Mouse (Mus musculus): ENCODE results near the gene Hes7. TPM values are rescaled to one million over a fixed set of nuclear protein-coding genes. Genes with fewer than 3 reads are reported as not detected.

The Hes7 gene
- polyA plus RNA-seq (2015; fragmentation: Nextera tagmentation; extraction: Ambion mirVana) = 1.8 and 2.1 TPM in 2 replicates

DNA sequence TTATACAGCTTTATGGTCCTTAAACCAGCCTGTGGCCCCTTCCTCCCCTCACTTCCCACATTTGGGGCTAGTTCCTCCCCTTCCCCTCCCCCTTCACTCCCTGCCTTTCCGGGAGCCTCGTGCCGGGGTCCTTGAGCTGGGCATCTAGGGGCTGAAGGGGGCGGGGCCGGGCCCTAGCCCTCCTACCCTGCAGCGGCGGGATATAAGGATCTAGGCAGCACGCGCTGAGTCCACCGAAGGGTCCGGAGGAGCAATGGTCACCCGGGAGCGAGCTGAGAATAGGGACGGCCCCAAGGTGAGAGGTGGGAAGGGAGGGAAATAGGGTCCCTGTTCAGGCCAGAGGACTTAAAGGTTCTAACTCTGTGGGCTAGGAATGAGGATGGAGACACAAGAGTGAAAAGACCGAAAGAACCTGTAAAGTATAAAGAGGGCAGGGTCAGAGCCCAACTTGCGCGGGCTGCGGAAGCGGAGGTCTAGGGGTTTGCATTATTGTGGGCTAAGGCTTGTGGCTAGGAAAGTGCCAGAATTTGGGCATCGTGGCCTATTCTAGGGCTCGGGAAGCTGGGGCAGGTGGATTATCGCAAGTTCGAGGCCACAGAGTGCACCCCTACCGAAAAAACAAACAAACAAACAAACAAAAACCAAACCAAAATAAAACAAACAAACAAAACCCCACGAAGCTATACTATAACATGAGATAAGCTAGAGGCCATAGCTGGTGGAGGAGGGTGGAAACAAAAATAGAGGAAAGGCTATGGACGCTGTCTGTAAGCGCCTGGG lies at the start of gene Hes7:
Gene Hes7 (plus strand): TSS at position 184 of the 780 bp plus-strand sequence.

DNA sequence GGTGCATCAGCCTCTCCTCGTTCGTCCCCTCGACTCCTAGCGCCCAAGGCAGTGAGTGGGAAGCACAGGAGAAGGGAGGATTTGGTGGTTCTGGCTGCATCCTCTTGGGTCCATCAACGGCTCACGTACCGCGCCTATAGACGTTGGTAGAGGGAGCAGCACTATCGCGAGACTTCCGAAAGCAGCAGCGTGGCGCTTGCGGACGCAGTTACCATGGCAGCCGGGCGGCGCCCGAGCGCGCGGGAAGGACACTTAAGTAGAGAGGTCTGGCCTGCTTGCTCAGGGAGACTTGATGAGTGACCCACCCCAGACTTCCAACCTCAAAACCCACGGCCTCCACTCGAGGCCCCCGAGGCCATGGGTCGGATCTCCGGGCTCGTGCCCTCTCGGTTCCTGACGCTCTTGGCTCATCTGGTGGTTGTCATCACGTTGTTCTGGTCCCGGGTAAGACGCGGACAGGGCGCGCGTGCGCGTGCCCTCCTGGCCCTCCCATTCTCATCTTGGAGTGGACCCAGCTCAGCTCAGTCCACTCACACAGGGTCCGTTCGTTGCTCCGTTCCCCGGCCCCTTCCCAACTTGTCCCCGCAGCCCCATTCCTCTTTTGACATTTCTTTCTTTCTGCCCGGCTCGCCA lies 49.5 kb upstream of the Hes7 start, which contains the start of gene Tmem107:
Gene Tmem107 (plus strand): TSS at position 217 of the 633 bp plus-strand sequence.

DNA sequence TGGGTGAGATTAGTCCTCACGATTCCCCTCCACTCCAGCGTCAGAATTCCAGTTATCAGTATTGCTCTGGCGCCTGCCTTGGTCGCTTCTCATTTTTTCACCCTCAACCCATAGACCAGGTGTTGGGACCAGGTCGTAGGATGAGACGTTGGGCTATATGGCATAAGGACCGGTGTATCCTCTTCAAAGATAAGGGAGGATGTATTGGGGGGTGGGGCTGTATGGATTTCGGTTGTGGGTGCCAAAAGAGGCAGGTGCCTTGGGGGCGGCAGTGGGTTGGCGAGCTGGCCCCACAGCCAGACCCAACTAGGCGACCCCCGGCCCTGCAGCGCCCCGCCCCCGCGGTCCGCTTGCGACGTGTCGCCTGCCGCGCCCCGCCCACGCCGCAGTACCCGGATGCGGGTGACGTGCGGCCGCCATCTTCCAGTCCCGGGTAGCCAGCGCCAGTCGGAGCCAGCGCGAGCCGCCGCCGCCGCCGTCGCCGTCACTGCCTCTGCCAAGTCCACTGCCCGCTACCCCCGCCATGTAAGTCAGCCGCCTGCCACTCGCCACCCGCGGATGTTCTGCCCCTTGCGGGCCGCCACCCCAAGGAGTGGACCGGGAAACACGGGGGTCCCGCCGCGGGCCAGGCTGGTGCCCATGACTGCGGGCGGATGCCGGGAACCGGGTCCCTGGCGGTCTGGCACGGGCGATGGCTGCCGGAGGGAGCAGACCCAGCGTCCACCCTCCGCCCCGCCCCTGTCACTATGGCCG lies 31.9 kb upstream of the Hes7 start, which contains the start of gene Vamp2:
Gene Vamp2 (plus strand): TSS at position 388 of the 753 bp plus-strand sequence.

GRCm38 (mm10) chr11:69094697-69095429 lies 25.3 kb upstream of the Hes7 start, which contains the start of gene Per1:
Per1 (plus strand) TSS chr11:69095217.

GRCm38 (mm10) chr11:69122336-69122951 lies 2.2 kb downstream of the Hes7 start, which contains the start of gene 9130213A22Rik:
9130213A22Rik (minus strand) TSS chr11:69122589.

DNA sequence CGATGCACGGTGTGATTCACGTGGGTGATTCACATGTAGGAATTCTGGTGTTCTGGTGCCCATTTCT lies 5.5 kb downstream of the Hes7 start, which contains the start of gene Aloxe3:
Gene Aloxe3 (plus strand): TSS at position 45 of the 67 bp plus-strand sequence.

DNA sequence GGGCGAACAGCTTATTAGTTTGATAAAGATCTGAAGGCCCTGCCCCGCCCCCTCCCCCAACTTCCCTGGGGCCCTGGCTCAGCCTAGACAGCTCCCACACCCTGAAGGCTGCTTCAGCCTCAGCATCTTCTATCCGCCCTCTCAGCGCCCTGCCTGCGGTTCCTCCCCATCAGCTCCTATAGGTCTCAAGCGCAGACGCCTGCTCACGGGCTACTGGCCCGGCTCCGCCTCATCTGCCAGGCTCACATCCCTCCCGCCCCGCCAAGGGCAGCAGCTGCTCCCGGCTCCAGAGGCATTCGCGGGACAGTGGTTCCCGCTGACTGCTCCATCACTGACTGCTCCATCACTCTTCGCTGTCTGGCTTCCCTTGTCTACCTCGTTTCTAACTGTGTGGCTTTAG lies 36.6 kb downstream of the Hes7 start, which contains the start of gene Alox12b:
Gene Alox12b (plus strand): TSS at position 190 of the 400 bp plus-strand sequence.

Other genes starting within 250 kb of the Hes7 start
- gene Ndel1, start 248.5 kb upstream of the Hes7 start, polyA plus RNA-seq (2015; fragmentation: Nextera tagmentation; extraction: Ambion mirVana) = 103 and 108 TPM in 2 replicates
- not detected in 2 replicates for gene Rnf222, start 231.9 kb upstream of the Hes7 start, polyA plus RNA-seq (2015; fragmentation: Nextera tagmentation; extraction: Ambion mirVana)
- 568 and 632 TPM in 2 replicates for gene Rpl26, start 218.8 kb upstream of the Hes7 start, polyA plus RNA-seq (2015; fragmentation: Nextera tagmentation; extraction: Ambion mirVana)
- gene Odf4, start 193.3 kb upstream of the Hes7 start, polyA plus RNA-seq (2015; fragmentation: Nextera tagmentation; extraction: Ambion mirVana) = 0.43 and 1.0 TPM in 2 replicates
- gene Arhgef15, start 162.9 kb upstream of the Hes7 start, polyA plus RNA-seq (2015; fragmentation: Nextera tagmentation; extraction: Ambion mirVana) = 23.3 and 25.5 TPM in 2 replicates
- gene Slc25a35, start 152.3 kb upstream of the Hes7 start, polyA plus RNA-seq (2015; fragmentation: Nextera tagmentation; extraction: Ambion mirVana) = 3.4 and 3.6 TPM in 2 replicates
- 28.4 and 30.6 TPM in 2 replicates for gene Rangrf, start 145.2 kb upstream of the Hes7 start, polyA plus RNA-seq (2015; fragmentation: Nextera tagmentation; extraction: Ambion mirVana)
- gene Pfas, start 111.9 kb upstream of the Hes7 start, polyA plus RNA-seq (2015; fragmentation: Nextera tagmentation; extraction: Ambion mirVana) = 14.4 and 15.8 TPM in 2 replicates
- gene Ctc1, start 104.5 kb upstream of the Hes7 start, polyA plus RNA-seq (2015; fragmentation: Nextera tagmentation; extraction: Ambion mirVana) = 36.9 and 43.6 TPM in 2 replicates
- 7.9 and 8.5 TPM in 2 replicates for gene Aurkb, start 74.8 kb upstream of the Hes7 start, polyA plus RNA-seq (2015; fragmentation: Nextera tagmentation; extraction: Ambion mirVana)
- 30.3 and 31.4 TPM in 2 replicates for gene Borcs6, start 60.7 kb upstream of the Hes7 start, polyA plus RNA-seq (2015; fragmentation: Nextera tagmentation; extraction: Ambion mirVana)
- gene Tmem107, start 49.6 kb upstream of the Hes7 start, polyA plus RNA-seq (2015; fragmentation: Nextera tagmentation; extraction: Ambion mirVana) = 30.0 and 35.1 TPM in 2 replicates
- gene Vamp2, start 31.9 kb upstream of the Hes7 start, polyA plus RNA-seq (2015; fragmentation: Nextera tagmentation; extraction: Ambion mirVana) = 425 and 492 TPM in 2 replicates
- gene Per1, start 25.2 kb upstream of the Hes7 start, polyA plus RNA-seq (2015; fragmentation: Nextera tagmentation; extraction: Ambion mirVana) = 7.1 and 10.1 TPM in 2 replicates
- 1.3 and 1.4 TPM in 2 replicates for gene 9130213A22Rik, start 2.2 kb downstream of the Hes7 start, polyA plus RNA-seq (2015; fragmentation: Nextera tagmentation; extraction: Ambion mirVana)
- 9.9 and 11.9 TPM in 2 replicates for gene Aloxe3, start 5.5 kb downstream of the Hes7 start, polyA plus RNA-seq (2015; fragmentation: Nextera tagmentation; extraction: Ambion mirVana)
- 1.4 and 2.0 TPM in 2 replicates for gene Alox12b, start 36.6 kb downstream of the Hes7 start, polyA plus RNA-seq (2015; fragmentation: Nextera tagmentation; extraction: Ambion mirVana)
- 2.5 and 3.2 TPM in 2 replicates for gene Alox8, start 77.4 kb downstream of the Hes7 start, polyA plus RNA-seq (2015; fragmentation: Nextera tagmentation; extraction: Ambion mirVana)
- 0.53 and 0.88 TPM in 2 replicates for gene Gucy2e, start 116.6 kb downstream of the Hes7 start, polyA plus RNA-seq (2015; fragmentation: Nextera tagmentation; extraction: Ambion mirVana)
- gene Cntrob, start 203.4 kb downstream of the Hes7 start, polyA plus RNA-seq (2015; fragmentation: Nextera tagmentation; extraction: Ambion mirVana) = 8.1 and 10.7 TPM in 2 replicates
- gene Trappc1, start 203.6 kb downstream of the Hes7 start, polyA plus RNA-seq (2015; fragmentation: Nextera tagmentation; extraction: Ambion mirVana) = 174 and 181 TPM in 2 replicates
- gene Kcnab3, start 205.9 kb downstream of the Hes7 start, polyA plus RNA-seq (2015; fragmentation: Nextera tagmentation; extraction: Ambion mirVana) = 7.3 and 8.1 TPM in 2 replicates
- 252 and 273 TPM in 2 replicates for gene Rnf227, start 220.1 kb downstream of the Hes7 start, polyA plus RNA-seq (2015; fragmentation: Nextera tagmentation; extraction: Ambion mirVana)
- gene Chd3, start 249.0 kb downstream of the Hes7 start, polyA plus RNA-seq (2015; fragmentation: Nextera tagmentation; extraction: Ambion mirVana) = 49.9 and 63.9 TPM in 2 replicates

Data from neural tube, postnatal 0 days (tissue).